ENCODE assay signal across 9 mouse cellular contexts in the genomic region with DNA sequence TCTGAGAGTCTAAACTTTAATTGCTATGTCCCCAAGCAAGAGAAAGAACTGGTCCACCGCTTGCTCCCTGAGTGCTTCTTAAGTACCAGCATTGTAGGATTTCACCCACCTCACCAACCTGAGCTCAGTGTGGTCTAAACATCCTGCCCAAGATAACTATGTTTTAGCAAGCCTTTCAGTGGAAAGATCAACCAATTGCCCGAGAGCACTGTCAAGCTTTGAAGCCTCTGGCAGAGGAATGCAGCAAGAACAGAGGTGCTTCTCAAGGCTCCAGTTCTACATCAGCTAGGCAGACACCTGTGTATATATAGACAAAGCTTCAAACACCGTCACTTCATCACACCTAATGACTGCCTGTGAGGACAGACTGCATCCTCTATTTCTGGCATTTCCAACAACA. TPM values are rescaled to one million over a fixed set of nuclear protein-coding genes. Genes with fewer than 3 reads are reported as not detected.
DNase-seq lines count a peak whose midpoint lies in the region; ATAC-seq and TF ChIP-seq lines count a peak whose summit lies in the region.
"Had no signal": no experiment of that assay in that cellular context is flagged by ENCODE, and none has a peak within 500 bp of the region (broad histone marks: within the 10 kb centered on the region; RNA-seq: fewer than 3 reads in every experiment).

No protein-coding gene starts in this region.

- peak overlapping the region; percentile 93 for H3K9ac ChIP-seq in liver, adult 2 months (ENCODE audit: low read depth, low read length)
- H3K9ac ChIP-seq in forebrain, embryonic 15.5 days (replicated peaks): peak overlapping the region; percentile 72
- H3K9ac ChIP-seq in liver, embryonic 14.5 days (replicated peaks): no peak overlapping the region

- DNase-seq in liver, adult 2 months (ENCODE audit: extremely low read depth, low read depth, low spot score): peak; percentile 54
- DNase-seq in liver: no peak
- DNase-seq in liver, embryonic 14.5 days (ENCODE audit: low read depth in 3 of 3, low spot score in 3 of 3): no peak
- DNase-seq in thymus, adult 2 months: peak; percentile 38
- no peak for DNase-seq in heart, adult 11 months
- no peak for DNase-seq in kidney, adult 8-10 months
- DNase-seq in gastrocnemius, postnatal 10 days: no peak

- ATAC-seq in forebrain, embryonic 15.5 days (replicated peaks): no peak
- no peak for ATAC-seq in liver, embryonic 14.5 days (ENCODE audit: insufficient read depth)

- H3K27me3 ChIP-seq in liver, adult 2 months (ENCODE audit: control insufficient read depth, insufficient read depth, low read length): no peaks in the 10 kb centered on the region
- no peaks in the 10 kb centered on the region for H3K27me3 ChIP-seq in forebrain, embryonic 15.5 days
- no peaks in the 10 kb centered on the region for H3K27me3 ChIP-seq in liver, embryonic 14.5 days (ENCODE audit: control insufficient read depth, insufficient read depth, low read length)
- no peaks in the 10 kb centered on the region for H3K27me3 ChIP-seq in thymus, adult 2 months (ENCODE audit: control insufficient read depth, insufficient read depth, low read length)

- no peaks in the 10 kb centered on the region for H3K9me3 ChIP-seq in forebrain, embryonic 15.5 days
- no peaks in the 10 kb centered on the region for H3K9me3 ChIP-seq in liver, embryonic 14.5 days (ENCODE audit: control insufficient read depth, low read length)

- peaks cover 15% of the 10 kb centered on the region for H3K4me1 ChIP-seq in liver, adult 2 months (ENCODE audit: control insufficient read depth, insufficient read depth, low read length)
- H3K4me1 ChIP-seq in forebrain, embryonic 15.5 days: peaks cover 26% of the 10 kb centered on the region
- H3K4me1 ChIP-seq in liver, embryonic 14.5 days (replicated peaks; ENCODE audit: control insufficient read depth in 2 of 2, insufficient read depth in 2 of 2, low read length in 1 of 2): peaks cover 0 to 8% of the 10 kb centered on the region in 2 experiments; a peak in 2 of 4 replicates
- peaks cover 18% of the 10 kb centered on the region for H3K4me1 ChIP-seq in thymus, adult 2 months (replicated peaks; ENCODE audit: control insufficient read depth, insufficient read depth, low read length)

- 19% methylated on average over 3 of the region's 3 CpGs for WGBS in liver, adult 2 months
- 59% methylated on average over 3 of the region's 3 CpGs for WGBS in forebrain, embryonic 15.5 days
- WGBS in liver, embryonic 14.5 days (ENCODE audit: insufficient replicate concordance): 51% methylated on average over 3 of the region's 3 CpGs
- 22% methylated on average over 3 of the region's 3 CpGs for WGBS in thymus, adult 2 months

- peaks cover 37% of the 10 kb centered on the region; the same call in 1 of the 2 replicates for H3K79me2 ChIP-seq in liver, adult 2 months (ENCODE audit: control insufficient read depth, insufficient read depth, low read length)

- peak overlapping the region; percentile 81 for H3K4me2 ChIP-seq in forebrain, embryonic 15.5 days (replicated peaks)
- peak overlapping the region; percentile 64 for H3K4me2 ChIP-seq in liver, embryonic 14.5 days (ENCODE audit: low read depth)

- peak overlapping the region; percentile 87 for H3K27ac ChIP-seq in liver, adult 2 months (replicated peaks; ENCODE audit: insufficient read depth, low read depth, low read length)
- H3K27ac ChIP-seq in forebrain, embryonic 15.5 days (replicated peaks): no peak overlapping the region
- H3K27ac ChIP-seq in liver, embryonic 14.5 days: no peak overlapping the region
- H3K27ac ChIP-seq in thymus, adult 2 months (ENCODE audit: control insufficient read depth, insufficient read depth, low read length): peak overlapping the region; percentile 62; the same call in 1 of the 2 replicates

- peaks cover 16% of the 10 kb centered on the region for H3K36me3 ChIP-seq in liver, adult 2 months (ENCODE audit: control insufficient read depth, insufficient read depth, low read length)
- no peaks in the 10 kb centered on the region for H3K36me3 ChIP-seq in forebrain, embryonic 15.5 days
- no peaks in the 10 kb centered on the region for H3K36me3 ChIP-seq in liver, embryonic 14.5 days (replicated peaks; ENCODE audit: control insufficient read depth, insufficient read depth, low read depth)
- no peaks in the 10 kb centered on the region for H3K36me3 ChIP-seq in thymus, adult 2 months (ENCODE audit: control insufficient read depth, insufficient read depth, low read length)
- H3K36me3 ChIP-seq: G1E had no signal

- no peak for TF ChIP-seq CTCF in liver, adult 2 months (IDR thresholded peaks at IDR 0.05; ENCODE audit: low read depth, low read length)
- TF ChIP-seq CTCF in liver, embryonic 14.5 days (IDR thresholded peaks at IDR 0.05; ENCODE audit: low read depth): no peak
- no peak for TF ChIP-seq CTCF in thymus, adult 2 months (IDR thresholded peaks at IDR 0.05; ENCODE audit: borderline replicate concordance, control insufficient read depth, extremely low read depth, insufficient read depth, low read length, poor library complexity)

- TF ChIP-seq POLR2A in liver, adult 2 months (IDR thresholded peaks at IDR 0.05; ENCODE audit: extremely low read depth, insufficient read depth, low read length): no peak
- no peak for TF ChIP-seq POLR2A in thymus, adult 2 months (IDR thresholded peaks at IDR 0.05; ENCODE audit: control insufficient read depth, extremely low read depth, insufficient read depth, low read length, poor library complexity)

- no peak for TF ChIP-seq EP300 in liver, embryonic 14.5 days (IDR thresholded peaks at IDR 0.05; ENCODE audit: low read depth)

- H3K4me3 ChIP-seq in liver, adult 2 months (ENCODE audit: insufficient read depth, low read depth, low read length): peak overlapping the region; percentile 71
- peak overlapping the region; percentile 95 for H3K4me3 ChIP-seq in forebrain, embryonic 15.5 days
- peak overlapping the region; percentile 38 to 56 for H3K4me3 ChIP-seq in liver, embryonic 14.5 days (ENCODE audit: insufficient read depth in 1 of 2, low read depth in 2 of 2, low read length in 2 of 2)
- no peak overlapping the region; the same call in 1 of the 2 replicates for H3K4me3 ChIP-seq in thymus, adult 2 months (ENCODE audit: control insufficient read depth, insufficient read depth, low read length)

RNA-seq across cellular contexts. Expression of gene Plcxd2, which starts 1.3 kb away (rescaled TPM):
- total RNA-seq in liver, adult 2 months (2014; rRNA removed): 40.7 and 43.6 TPM in 2 replicates
- polyA plus RNA-seq in liver, adult 2 months (2012; rRNA removed): 20.2 and 20.8 TPM in 2 replicates
- 14.1 and 14.4 TPM in 2 replicates for polyA plus RNA-seq in forebrain, embryonic 15.5 days (2015; fragmentation: Nextera tagmentation; extraction: Ambion mirVana)
- 1.6 and 1.9 TPM in 2 replicates for polyA plus RNA-seq in liver, embryonic 14.5 days (2012; rRNA removed)
- 1.6 and 2.3 TPM in 2 replicates for polyA plus RNA-seq in liver, embryonic 14.5 days (2014; fragmentation: Nextera tagmentation; extraction: Ambion mirVana)
- 13.8 and 16.2 TPM in 2 replicates for polyA plus RNA-seq in thymus, adult 2 months (2012; rRNA removed)
- total RNA-seq in gastrocnemius, postnatal 10 days (2021): under 1 TPM; 0.47 to 0.54 TPM
- polyA plus RNA-seq: G1E had no signal

RNA-seq across cellular contexts. Expression of gene Phldb2, which starts 55.4 kb away (rescaled TPM):
- total RNA-seq in liver, adult 2 months (2014; rRNA removed): 51.2 and 58.3 TPM in 2 replicates
- polyA plus RNA-seq in liver, adult 2 months (2012; rRNA removed): 19.1 and 20.0 TPM in 2 replicates
- polyA plus RNA-seq in forebrain, embryonic 15.5 days (2015; fragmentation: Nextera tagmentation; extraction: Ambion mirVana): 7.2 and 7.8 TPM in 2 replicates
- 9.7 and 9.8 TPM in 2 replicates for polyA plus RNA-seq in liver, embryonic 14.5 days (2012; rRNA removed)
- 12.7 and 13.6 TPM in 2 replicates for polyA plus RNA-seq in liver, embryonic 14.5 days (2014; fragmentation: Nextera tagmentation; extraction: Ambion mirVana)
- 0.94 and 1.8 TPM in 2 replicates for polyA plus RNA-seq in thymus, adult 2 months (2012; rRNA removed)
- 10 to 100 TPM; 28.5 to 38.6 TPM for total RNA-seq in gastrocnemius, postnatal 10 days (2021)
- polyA plus RNA-seq: G1E had no signal

Comparison
In these comparisons a context has a peak if more than half of its experiments do, and no peak if none do; other contexts are left out.
1. DNase-seq: peak in liver, adult 2 months (single experiment) and thymus, adult 2 months (single experiment); none in liver (single experiment), liver, embryonic 14.5 days (0 of 3), heart, adult 11 months (single experiment), kidney, adult 8-10 months (0 of 2) and gastrocnemius, postnatal 10 days (single experiment).
2. H3K27ac ChIP-seq: peak in liver, adult 2 months (single experiment) and thymus, adult 2 months (single experiment); none in forebrain, embryonic 15.5 days (single experiment) and liver, embryonic 14.5 days (single experiment).